Mouse (Mus musculus): Measurements from ENCODE around the gene Wnt16.

DNA sequence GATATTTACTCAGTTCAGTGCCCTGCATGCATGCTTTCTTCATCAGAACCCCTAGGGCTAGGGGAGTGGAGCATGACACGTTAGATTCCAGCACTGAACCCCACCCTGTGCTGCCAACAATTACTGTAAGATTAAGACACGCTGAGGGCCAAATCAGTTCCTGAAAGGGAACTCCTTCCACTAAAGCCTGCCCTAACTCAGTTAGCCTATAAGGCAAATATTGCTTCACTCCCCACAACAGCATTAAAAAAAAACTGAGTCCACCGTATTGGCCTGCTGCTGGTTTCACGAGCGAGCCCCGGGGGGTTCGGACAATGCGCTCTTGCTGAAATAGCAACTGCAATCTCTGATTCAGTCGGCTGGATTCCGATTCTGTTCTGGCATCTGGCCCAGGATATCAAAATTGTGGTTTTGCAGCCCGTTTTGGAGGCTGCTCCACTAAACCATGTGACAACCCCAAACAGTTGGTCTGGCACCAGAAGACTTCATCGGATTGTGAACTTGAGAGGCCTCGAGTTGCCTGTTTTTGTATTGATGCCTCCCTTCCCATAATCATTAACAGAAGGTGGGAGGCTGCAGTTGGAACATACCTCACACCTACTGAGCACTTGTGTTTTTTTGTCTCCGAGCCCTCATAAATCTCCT, 7.7 kb upstream of the Wnt16 start:
- TF ChIP-seq CTCF (IDR thresholded peaks at IDR 0.05; ENCODE audit: insufficient read depth, low read depth, low read length): no peak
- no peak for TF ChIP-seq POLR2A (IDR thresholded peaks at IDR 0.05; ENCODE audit: insufficient read depth, low read depth, low read length)
